Mouse (Mus musculus) heart, adult 18-20 months (tissue): Measurements from ENCODE around the gene Gm9817. TPM values are rescaled to one million over a fixed set of nuclear protein-coding genes. Genes with fewer than 3 reads are reported as not detected.

Source experiments
- DNase-seq, 2 experiments: peaks; one replicate each; pipeline ENCODE4 v3.0.0; 2021 to 2022; ENCODE audit warnings: mixed read lengths in 1 of 2
- total RNA-seq, 2 experiments: library from RNA; stranded (reverse); gene quantifications; 2 replicates each; pipeline ENCODE4 v1.2.3; 2021

Gene Gm9817
- total RNA-seq, 2 experiments from 2014 or later = 0.12 to 0.18 TPM

DNA sequence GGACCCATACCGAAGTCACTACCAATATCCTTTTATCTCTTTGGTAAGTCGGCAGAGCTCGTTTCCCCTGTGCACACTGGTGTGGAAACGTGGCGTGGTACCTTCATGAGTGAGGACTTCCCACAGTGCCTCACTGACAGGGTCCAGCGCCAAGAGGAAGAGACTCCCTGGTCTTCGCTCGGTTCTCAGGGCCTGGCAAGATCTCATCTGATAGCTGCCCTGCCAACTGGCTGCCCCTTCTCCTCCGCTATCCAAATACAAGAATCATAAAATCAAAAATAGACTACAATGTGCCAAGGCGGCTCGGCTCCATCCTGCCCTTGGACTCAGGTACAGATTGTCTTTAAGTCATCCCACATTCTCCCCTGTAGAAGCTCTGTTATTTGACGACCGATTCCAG, 11.4 kb downstream of the Gm9817 start:
- no peak for DNase-seq

DNA sequence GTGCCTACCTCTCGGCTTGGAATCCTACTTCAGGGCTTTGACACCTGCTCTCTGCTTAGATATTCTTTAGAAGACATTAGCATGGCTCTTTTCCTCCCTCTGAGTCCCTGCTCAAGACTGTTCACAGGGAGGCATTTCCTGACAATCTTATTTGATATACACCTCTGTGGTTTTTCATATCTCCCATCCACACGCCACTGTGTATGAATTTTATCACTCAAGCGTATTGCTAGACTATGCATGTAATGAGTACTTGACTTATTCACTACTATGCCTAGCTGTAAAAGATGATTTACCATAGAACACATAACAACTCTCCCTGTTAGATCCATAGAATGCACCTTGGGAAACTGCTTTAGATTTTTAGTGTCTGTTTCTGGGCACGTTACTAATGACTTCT, 14.3 kb downstream of the Gm9817 start:
- no peak for DNase-seq

DNA sequence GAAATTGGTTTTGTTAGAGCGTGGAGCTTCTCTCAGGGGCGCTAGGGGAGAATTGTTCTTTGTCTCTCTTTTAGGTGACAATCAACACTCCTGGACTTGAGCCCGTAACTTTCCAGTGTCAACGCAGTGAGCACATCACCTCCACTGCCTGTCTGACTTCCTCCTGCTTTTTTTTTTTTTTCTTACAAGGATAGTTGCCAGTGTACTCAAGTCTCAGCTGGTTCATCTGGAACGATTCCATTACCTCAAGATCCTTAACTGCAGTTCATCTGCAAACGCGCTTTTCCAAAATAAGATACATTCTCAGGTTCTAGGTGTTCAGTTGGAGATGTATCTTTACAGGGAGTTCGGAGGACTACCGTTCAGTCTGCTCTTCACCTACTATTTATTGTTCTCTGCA, 16.5 kb downstream of the Gm9817 start:
- no peak for DNase-seq

DNA sequence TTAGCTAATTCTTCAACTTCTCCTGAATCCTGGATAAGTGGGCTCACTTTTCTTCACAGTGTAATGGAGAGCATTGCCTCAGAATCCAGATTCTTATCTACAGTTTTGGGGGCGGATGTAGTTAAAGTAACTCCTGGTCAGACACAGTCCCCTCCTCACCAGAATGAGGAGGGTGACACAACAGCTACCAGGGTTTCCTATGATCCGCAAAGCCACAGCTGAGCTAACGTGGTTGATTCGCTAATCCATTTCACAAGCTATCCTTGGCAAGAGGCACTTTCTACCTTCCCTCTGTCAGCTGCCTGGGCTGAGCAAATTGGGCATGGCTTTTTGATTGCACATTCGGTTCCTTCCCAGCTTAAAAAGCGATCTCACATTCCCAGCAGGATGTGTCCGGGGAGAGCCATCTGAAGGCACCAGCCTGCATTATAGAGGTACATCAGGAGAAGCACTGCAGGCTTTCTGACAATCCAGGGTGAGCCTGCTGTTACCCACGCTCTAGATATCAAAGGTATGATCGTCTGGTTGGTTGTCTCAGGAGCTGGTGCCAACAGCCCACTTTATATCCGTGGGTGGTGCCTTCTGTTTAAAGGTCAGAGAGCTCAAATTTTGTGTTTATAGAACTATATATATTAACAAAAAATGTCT, 21.2 kb downstream of the Gm9817 start:
- DNase-seq = no peak

DNA sequence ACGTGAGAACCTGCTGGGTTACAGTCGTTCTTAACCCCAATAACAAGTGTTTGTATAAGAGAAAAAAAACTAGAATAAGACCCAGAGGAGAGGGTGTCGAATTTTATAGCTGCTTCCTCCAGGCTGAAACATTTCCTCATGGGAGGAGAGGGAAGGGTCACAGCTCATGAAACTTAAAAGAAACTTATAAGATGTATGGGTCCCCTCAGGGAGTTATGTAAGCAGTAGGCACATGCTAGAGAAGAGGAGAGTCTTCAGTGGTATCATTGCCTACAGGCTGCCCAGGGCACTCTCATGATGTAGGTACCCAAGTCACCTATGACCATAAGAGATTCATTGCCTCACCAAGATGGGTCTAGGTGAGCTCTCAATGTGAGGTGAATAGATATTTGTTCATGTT, 28.0 kb downstream of the Gm9817 start:
- no peak for DNase-seq

DNA sequence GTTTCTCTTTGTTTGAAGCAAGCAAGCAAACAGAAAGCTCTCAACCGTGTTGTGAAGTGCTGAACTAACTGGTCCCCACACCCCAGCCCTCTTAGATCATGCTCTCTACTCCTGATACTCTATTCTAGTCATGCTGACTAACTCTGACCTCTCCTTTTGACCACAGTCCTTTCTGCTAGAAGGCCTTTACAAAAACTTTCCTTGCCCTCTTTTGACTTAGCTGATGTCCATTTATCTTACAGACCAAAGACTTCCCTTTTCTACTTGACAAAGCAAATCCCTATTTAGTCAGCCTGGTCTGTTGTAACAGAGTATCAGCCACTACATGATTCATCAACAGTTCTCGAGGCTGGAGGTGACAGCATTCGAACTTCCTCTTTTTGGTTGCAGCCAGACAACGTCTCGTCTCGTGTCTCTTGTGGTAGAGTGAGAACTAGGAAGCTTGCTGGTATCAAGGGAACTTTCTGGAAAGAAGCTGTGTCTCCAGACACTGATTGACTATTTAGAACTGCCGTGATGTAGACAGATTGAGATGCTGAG, 30.4 kb downstream of the Gm9817 start:
- DNase-seq = peak in 1 of 2 experiments; percentile 70

DNA sequence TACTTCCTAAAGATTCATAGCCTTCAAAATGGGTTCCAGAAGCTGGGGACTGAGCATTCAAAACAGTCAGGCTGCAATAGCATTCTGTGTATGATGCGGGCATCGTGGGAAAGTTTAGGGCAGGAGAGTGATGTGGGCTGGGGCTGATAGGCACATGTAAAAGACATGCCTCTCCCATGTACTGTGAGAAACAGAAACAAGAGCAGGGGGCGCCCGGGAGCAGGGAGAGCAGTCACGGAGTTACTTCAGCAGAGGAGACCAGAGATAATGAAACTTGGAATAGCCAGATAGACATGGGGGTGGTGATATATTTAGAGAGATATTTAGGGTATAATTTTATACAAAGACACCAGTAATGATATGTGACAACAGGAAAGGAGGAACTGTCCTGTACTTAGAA, 39.9 kb downstream of the Gm9817 start:
- no peak for DNase-seq

DNA sequence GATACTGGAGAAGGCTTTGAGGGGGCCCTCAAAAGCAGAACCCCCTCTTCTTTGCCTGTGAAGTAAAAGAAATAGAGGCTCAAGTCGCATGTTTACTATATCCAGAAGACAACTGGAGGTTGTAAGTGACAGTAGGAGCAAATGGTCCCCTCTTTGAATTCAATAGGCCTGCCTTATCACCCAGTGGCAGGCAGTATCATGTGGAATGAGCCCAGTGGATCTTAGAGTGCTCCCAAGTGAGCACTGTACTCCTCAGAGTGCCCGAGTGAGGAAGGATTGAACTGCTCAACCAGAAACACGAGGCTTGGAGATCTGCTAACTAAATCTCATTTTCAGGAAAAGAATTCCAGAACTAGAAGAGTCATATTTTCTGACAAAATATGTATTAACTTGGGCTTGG, 40.3 kb downstream of the Gm9817 start:
- no peak for DNase-seq

Other genes with a start within 250 kb of the Gm9817 start
- gene Dtnbp1, start 76.5 kb upstream of the Gm9817 start, total RNA-seq = 100 to 1,000 TPM; 123 to 139 TPM